Mouse (Mus musculus): ENCODE measurements around the gene Dnaja3. TPM values are rescaled to one million over a fixed set of nuclear protein-coding genes. Genes with fewer than 3 reads are reported as not detected.

Gene Dnaja3
- total and polyA plus RNA-seq, 2 experiments from 2014 or later, result 99.6 to 103 TPM

DNA sequence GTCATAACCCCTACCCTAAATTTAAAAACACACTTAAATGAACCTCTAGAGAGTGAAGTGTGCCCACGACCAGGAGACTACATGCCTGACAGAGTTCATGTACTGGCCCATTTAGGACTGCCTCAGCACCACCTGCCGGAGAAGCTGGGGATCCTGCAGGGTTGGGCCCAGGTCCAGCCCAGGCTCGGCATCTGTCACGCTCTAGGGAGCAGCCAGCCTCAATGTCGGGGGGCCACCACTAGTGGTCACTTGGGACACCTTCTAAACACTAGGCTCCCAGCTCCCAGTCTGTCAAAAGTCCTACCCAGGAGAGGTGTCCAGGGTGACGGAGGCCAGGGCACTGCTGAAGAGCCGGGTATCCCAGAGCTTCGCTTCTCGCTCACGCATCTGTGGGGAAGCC is 14.9 kb downstream of the Dnaja3 start:
- TF ChIP-seq CTCF (IDR thresholded peaks at IDR 0.05; ENCODE audit: low read depth), result peak; percentile 38
- no peak for TF ChIP-seq EP300 (IDR thresholded peaks at IDR 0.05; ENCODE audit: low read depth)
- Histone ChIP-seq H3K27me3 (ENCODE audit: control insufficient read depth, insufficient read depth, low read length) (no peaks in the 10 kb centered on the region), H3K27ac (ENCODE audit: low read depth) (peak overlapping the region; percentile 76), H3K9me3 (replicated peaks; ENCODE audit: control insufficient read depth, low read length) (no peaks in the 10 kb centered on the region), H3K4me2 (ENCODE audit: low read depth, low read length) (no peak overlapping the region), H3K9ac (replicated peaks; ENCODE audit: low read depth, low read length) (no peak overlapping the region), H3K4me3 (ENCODE audit: low read depth, low read length) (no peak overlapping the region), H3K4me1 (ENCODE audit: control insufficient read depth, insufficient read depth) (peaks cover 43% of the 10 kb centered on the region), H3K36me3 (replicated peaks; ENCODE audit: control insufficient read depth, insufficient read depth, low read length) (peaks cover 35% of the 10 kb centered on the region)
- no peak for ATAC-seq (ENCODE audit: insufficient read depth, low read depth)
- 64% methylated on average over 10 of the region's 10 CpGs for WGBS
- peak; percentile 11 for DNase-seq (ENCODE audit: low spot score)

DNA sequence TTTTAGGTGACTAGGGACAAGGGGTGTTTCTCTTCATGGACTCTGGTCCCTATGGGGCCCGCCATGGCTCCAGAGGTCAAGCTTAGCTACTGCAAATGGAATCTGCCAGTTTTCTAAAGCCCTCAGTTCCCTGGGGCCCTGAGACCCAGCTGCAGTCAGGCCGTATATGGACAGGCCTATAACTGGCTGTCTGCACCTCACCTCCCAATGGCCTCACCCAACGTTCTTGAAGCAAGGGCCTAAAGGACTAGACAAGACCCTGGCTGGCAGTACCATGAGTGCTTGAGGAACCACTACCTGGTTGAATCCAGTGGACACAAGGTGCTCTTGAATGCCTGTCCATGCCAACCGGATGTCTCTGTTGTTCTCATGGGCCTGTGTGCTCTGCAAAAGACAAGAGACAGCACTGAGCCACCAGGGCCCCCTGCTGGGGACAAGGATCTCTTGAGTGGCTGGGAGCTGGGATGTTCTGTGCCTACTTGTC is 15.5 kb downstream of the Dnaja3 start:
- DNase-seq (ENCODE audit: low spot score) (peak; percentile 41), ATAC-seq (ENCODE audit: insufficient read depth, low read depth) (0 out of 2 replicates have a peak, but pooled peaks have one; percentile 34)
- H3K4me3 ChIP-seq (ENCODE audit: low read depth, low read length), result no peak overlapping the region
- H3K27ac ChIP-seq (ENCODE audit: low read depth), result peak overlapping the region; percentile 76
- peaks cover 29% of the 10 kb centered on the region for H3K36me3 ChIP-seq (replicated peaks; ENCODE audit: control insufficient read depth, insufficient read depth, low read length)
- TF ChIP-seq EP300 (IDR thresholded peaks at IDR 0.05; ENCODE audit: low read depth) (no peak), CTCF (IDR thresholded peaks at IDR 0.05; ENCODE audit: low read depth) (peak; percentile 48)
- H3K27me3 ChIP-seq (ENCODE audit: control insufficient read depth, insufficient read depth, low read length), result no peaks in the 10 kb centered on the region
- no peak overlapping the region for H3K9ac ChIP-seq (replicated peaks; ENCODE audit: low read depth, low read length)
- H3K9me3 ChIP-seq (replicated peaks; ENCODE audit: control insufficient read depth, low read length), result no peaks in the 10 kb centered on the region
- H3K4me1 ChIP-seq (ENCODE audit: control insufficient read depth, insufficient read depth), result peaks cover 43% of the 10 kb centered on the region
- WGBS, result 44% methylated on average over 4 of the region's 4 CpGs
- no peak overlapping the region for H3K4me2 ChIP-seq (ENCODE audit: low read depth, low read length)

DNA sequence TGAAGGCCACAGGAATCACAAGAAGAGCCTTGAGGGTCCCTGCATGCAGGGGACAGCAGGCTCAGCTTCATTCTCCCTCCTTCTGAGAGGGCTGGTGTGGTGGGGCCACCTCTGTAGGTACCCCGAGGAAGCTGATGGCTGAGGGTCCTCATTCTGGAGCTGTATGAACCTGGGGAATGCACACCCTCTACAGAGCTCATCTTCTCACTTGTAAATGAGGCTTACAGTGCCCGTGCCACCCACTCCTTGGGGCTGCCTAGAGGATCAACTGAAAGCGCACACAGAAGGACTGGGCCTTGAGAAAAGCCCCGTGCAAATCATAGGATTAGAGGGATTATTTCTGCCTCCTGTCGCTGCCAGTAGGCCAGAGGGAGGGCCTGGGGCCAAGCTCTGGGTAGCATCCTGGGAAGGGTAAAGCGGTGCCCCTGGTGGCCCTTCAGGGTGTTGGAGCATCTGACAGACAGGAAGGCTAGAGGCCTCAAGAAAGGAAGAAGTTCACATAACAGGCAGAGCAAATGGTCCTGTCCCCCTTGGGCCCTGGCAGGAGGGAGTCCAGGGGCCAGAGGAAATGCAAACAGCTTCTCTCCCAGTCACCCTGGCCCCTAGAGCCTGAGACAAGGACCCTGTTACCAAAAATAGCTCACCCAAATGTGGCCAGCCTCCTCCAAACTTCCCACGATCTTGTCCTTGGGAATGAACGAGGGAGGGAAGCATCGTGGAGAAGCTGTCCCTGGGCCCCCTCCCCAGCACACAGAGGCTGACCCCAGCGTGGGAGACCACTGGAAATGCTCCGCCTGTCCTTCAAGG is 16.2 kb downstream of the Dnaja3 start:
- H3K27me3 ChIP-seq (ENCODE audit: control insufficient read depth, insufficient read depth, low read length), result no peaks in the 10 kb centered on the region
- TF ChIP-seq EP300 (IDR thresholded peaks at IDR 0.05; ENCODE audit: low read depth) (no peak; the same call in 1 of the 2 replicates), CTCF (IDR thresholded peaks at IDR 0.05; ENCODE audit: low read depth) (peak; percentile 33; the same call in 1 of the 2 replicates)
- peaks cover 22% of the 10 kb centered on the region for H3K36me3 ChIP-seq (replicated peaks; ENCODE audit: control insufficient read depth, insufficient read depth, low read length)
- 16% methylated on average over 11 of the region's 11 CpGs for WGBS
- H3K4me2 ChIP-seq (ENCODE audit: low read depth, low read length), result no peak overlapping the region
- no peaks in the 10 kb centered on the region for H3K9me3 ChIP-seq (replicated peaks; ENCODE audit: control insufficient read depth, low read length)
- peak; percentile 52 for DNase-seq (ENCODE audit: low spot score)
- peak overlapping the region; percentile 38; the same call in 1 of the 2 replicates for H3K9ac ChIP-seq (replicated peaks; ENCODE audit: low read depth, low read length)
- H3K27ac ChIP-seq (ENCODE audit: low read depth), result peak overlapping the region; percentile 76
- H3K4me3 ChIP-seq (ENCODE audit: low read depth, low read length), result no peak overlapping the region
- ATAC-seq (ENCODE audit: insufficient read depth, low read depth), result peak; percentile 22; the same call in 1 of the 2 replicates
- peaks cover 43% of the 10 kb centered on the region for H3K4me1 ChIP-seq (ENCODE audit: control insufficient read depth, insufficient read depth)

DNA sequence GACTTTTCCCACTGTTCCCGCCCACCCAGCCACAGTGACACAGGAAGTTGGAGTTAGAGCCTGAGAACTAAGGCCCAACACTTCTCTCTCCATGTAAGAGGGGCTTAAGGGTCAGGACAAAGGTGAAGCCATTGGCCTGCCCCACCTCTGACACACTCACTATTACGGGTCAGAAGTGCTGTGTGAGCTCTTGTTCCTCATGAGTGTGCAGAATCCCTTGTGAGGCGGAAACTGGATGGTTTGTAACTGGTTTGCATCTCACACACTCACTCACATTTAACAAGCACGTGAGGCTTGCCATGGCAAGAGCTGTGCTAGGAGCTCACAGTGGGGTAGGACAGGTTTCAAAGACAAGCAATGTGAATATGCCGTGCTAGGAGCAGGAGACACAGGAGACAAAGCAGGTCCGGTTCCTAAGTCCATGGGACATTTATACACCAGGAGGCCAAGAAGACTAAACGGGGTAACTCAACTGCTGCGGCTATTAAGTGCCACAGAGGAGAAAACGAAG is 16.8 kb downstream of the Dnaja3 start:
- Histone ChIP-seq H3K36me3 (replicated peaks; ENCODE audit: control insufficient read depth, insufficient read depth, low read length) (peaks cover 24% of the 10 kb centered on the region), H3K4me1 (ENCODE audit: control insufficient read depth, insufficient read depth) (peaks cover 40% of the 10 kb centered on the region), H3K4me3 (ENCODE audit: low read depth, low read length) (no peak overlapping the region), H3K4me2 (ENCODE audit: low read depth, low read length) (no peak overlapping the region), H3K9ac (replicated peaks; ENCODE audit: low read depth, low read length) (peak overlapping the region; percentile 38; the same call in 1 of the 2 replicates), H3K27me3 (ENCODE audit: control insufficient read depth, insufficient read depth, low read length) (no peaks in the 10 kb centered on the region), H3K9me3 (replicated peaks; ENCODE audit: control insufficient read depth, low read length) (no peaks in the 10 kb centered on the region), H3K27ac (ENCODE audit: low read depth) (peak overlapping the region; percentile 76)
- WGBS, result 44% methylated on average over 9 of the region's 9 CpGs
- no peak for ATAC-seq (ENCODE audit: insufficient read depth, low read depth)
- TF ChIP-seq EP300 (IDR thresholded peaks at IDR 0.05; ENCODE audit: low read depth) (no peak), CTCF (IDR thresholded peaks at IDR 0.05; ENCODE audit: low read depth) (no peak)
- DNase-seq (ENCODE audit: low spot score), result no peak

DNA sequence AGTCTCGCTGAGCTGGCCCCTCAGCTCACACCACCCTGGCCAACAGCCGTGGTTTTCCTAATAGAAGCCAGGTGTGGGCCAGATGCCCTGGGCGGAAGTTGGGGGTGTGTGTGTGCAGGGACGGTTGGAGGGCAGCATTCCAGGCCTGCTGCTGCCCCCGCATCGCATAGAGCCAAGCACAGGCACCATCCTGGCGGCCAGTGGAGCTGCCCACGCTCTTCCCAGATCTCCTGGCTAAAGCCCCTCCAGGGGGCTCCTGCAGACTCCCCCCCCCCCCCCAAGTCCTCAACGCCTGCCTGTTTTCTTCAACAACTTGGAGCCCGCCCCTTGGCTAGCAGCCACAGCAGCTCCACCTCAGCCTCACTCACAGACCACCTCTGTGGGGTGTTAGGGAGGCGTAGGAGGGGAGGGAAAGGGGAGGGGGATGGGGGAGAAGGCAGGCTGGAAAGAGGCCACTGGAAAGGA is 19.0 kb downstream of the Dnaja3 start:
- no peaks in the 10 kb centered on the region for H3K27me3 ChIP-seq (ENCODE audit: control insufficient read depth, insufficient read depth, low read length)
- no peaks in the 10 kb centered on the region for H3K9me3 ChIP-seq (replicated peaks; ENCODE audit: control insufficient read depth, low read length)
- 0 out of 2 replicates have a peak overlapping the region, but pooled peaks have one; percentile 36 for H3K27ac ChIP-seq (ENCODE audit: low read depth)
- no peak overlapping the region for H3K4me2 ChIP-seq (ENCODE audit: low read depth, low read length)
- 0 out of 2 replicates have a peak, but pooled peaks have one; percentile 5 for ATAC-seq (ENCODE audit: insufficient read depth, low read depth)
- WGBS, result 30% methylated on average over 11 of the region's 11 CpGs
- no peak for DNase-seq (ENCODE audit: low spot score)
- TF ChIP-seq EP300 (IDR thresholded peaks at IDR 0.05; ENCODE audit: low read depth) (no peak), CTCF (IDR thresholded peaks at IDR 0.05; ENCODE audit: low read depth) (no peak)
- no peak overlapping the region for H3K4me3 ChIP-seq (ENCODE audit: low read depth, low read length)
- peak overlapping the region; percentile 35; the same call in 1 of the 2 replicates for H3K9ac ChIP-seq (replicated peaks; ENCODE audit: low read depth, low read length)
- H3K4me1 ChIP-seq (ENCODE audit: control insufficient read depth, insufficient read depth), result peaks cover 23% of the 10 kb centered on the region
- peaks cover 23% of the 10 kb centered on the region for H3K36me3 ChIP-seq (replicated peaks; ENCODE audit: control insufficient read depth, insufficient read depth, low read length)

Measured in heart, postnatal 0 days (tissue).